Mouse (Mus musculus) lung, embryonic 16.5 days (tissue): ENCODE results near the gene Il18r1. TPM values are rescaled to one million over a fixed set of nuclear protein-coding genes. Genes with fewer than 3 reads are reported as not detected.

Experiments used
- ATAC-seq: fragments of 200-750 bp; cut with Nextera tagmentation; 2 replicates; pipeline ENCODE4 v1.8.0; 2017; ENCODE audit warnings: low read depth, mild to moderate bottlenecking, moderate library complexity
- H3K27ac ChIP-seq: fragments of 300-500 bp; sonication (generic); 2 replicates; pipeline ENCODE4 v1.5.1; 2014; ENCODE audit warnings: mild to moderate bottlenecking, control low read depth, low read length
- H3K27me3 ChIP-seq: fragments of 300-500 bp; sonication (generic); 2 replicates; pipeline ENCODE4 v1.6.1; 2014; ENCODE audit warnings: low read depth, low read length, mixed read lengths; ENCODE audit not compliant: control insufficient read depth, insufficient read depth
- H3K36me3 ChIP-seq: fragments of 300-500 bp; sonication (generic); 2 replicates; pipeline ENCODE4 v1.6.1; 2014; ENCODE audit warnings: low read length; ENCODE audit not compliant: control insufficient read depth, insufficient read depth
- H3K4me1 ChIP-seq: fragments of 300-500 bp; sonication (generic); replicated peaks from 2 replicates; pipeline ENCODE4 v1.6.1; 2014; ENCODE audit warnings: low read length, mixed read lengths; ENCODE audit not compliant: control insufficient read depth, insufficient read depth
- H3K4me2 ChIP-seq: fragments of 300-500 bp; sonication (generic); 2 replicates; pipeline ENCODE4 v1.6.1; 2014; ENCODE audit warnings: low read depth, low read length, control low read depth
- H3K4me3 ChIP-seq: fragments of 300-500 bp; sonication (generic); 2 replicates; pipeline ENCODE4 v1.5.1; 2014; ENCODE audit warnings: mild to moderate bottlenecking, low read length, control low read depth
- H3K9ac ChIP-seq: fragments of 300-500 bp; sonication (generic); 2 replicates; pipeline ENCODE4 v1.6.1; 2014; ENCODE audit warnings: low read length, control low read depth
- H3K9me3 ChIP-seq: fragments of 300-500 bp; sonication (generic); 2 replicates; pipeline ENCODE4 v1.6.1; 2016; ENCODE audit warnings: low read length; ENCODE audit not compliant: control insufficient read depth
- WGBS: fragments of 180-500 bp; shearing (Covaris S2); extraction: QIAGEN DNeasy Blood & Tissue Kit; methylation state at CpG from one replicate; pipeline ENCODE4 v1.1.7; 2014; 5-methylcytosine and 5-hydroxymethylcytosine counted together
- polyA plus RNA-seq: library from polyadenylated mRNA; unstranded; fragments of >200 nt; fragmentation: Nextera tagmentation; extraction: Ambion mirVana; gene quantifications from 2 replicates; pipeline ENCODE4 v1.2.1, GENCODE M21; 2015

Il18r1 gene
- polyA plus RNA-seq, result 7.6 and 9.5 TPM in 2 replicates

GRCm38 (mm10) chr1:40465477-40466430 is at the start of gene Il18r1:
Gene Il18r1, plus strand, starts transcription at chr1:40465552.
- H3K27ac ChIP-seq, result peak within 1 kb of the TSS; percentile 80
- no peaks in the 10 kb centered on the region for H3K36me3 ChIP-seq
- H3K27me3 ChIP-seq, result no peaks in the 10 kb centered on the region
- WGBS, result 30% methylated on average over 20 of the region's 20 CpGs
- H3K9ac ChIP-seq, result peak within 1 kb of the TSS; percentile 53
- H3K4me3 ChIP-seq, result peak within 1 kb of the TSS; percentile 38
- peak within 1 kb of the TSS; percentile 38 for H3K4me2 ChIP-seq
- ATAC-seq, result peak; percentile 90
- no peaks in the 10 kb centered on the region for H3K4me1 ChIP-seq
- H3K9me3 ChIP-seq, result no peaks in the 10 kb centered on the region

GRCm38 (mm10) chr1:40417034-40417433 is 48.3 kb upstream of the Il18r1 start:
- Histone ChIP-seq H3K9ac (no peak overlapping the region), H3K9me3 (no peaks in the 10 kb centered on the region), H3K27me3 (no peaks in the 10 kb centered on the region), H3K36me3 (no peaks in the 10 kb centered on the region), H3K27ac (no peak overlapping the region), H3K4me3 (no peak overlapping the region), H3K4me2 (no peak overlapping the region), H3K4me1 (peaks cover 5% of the 10 kb centered on the region; the same call in 1 of the 2 replicates)
- WGBS, result 75% methylated on average over 2 of the region's 2 CpGs
- no peak for ATAC-seq

- 8% methylated on average over 5 of the region's 5 CpGs for WGBS
- H3K9me3 ChIP-seq, result no peaks in the 10 kb centered on the region
Measured at GRCm38 (mm10) chr1:40418512-40418911, 46.8 kb upstream of the Il18r1 start.

GRCm38 (mm10) chr1:40423892-40424291 is 41.5 kb upstream of the Il18r1 start:
- H3K27ac ChIP-seq, result no peak overlapping the region
- H3K9me3 ChIP-seq, result no peaks in the 10 kb centered on the region
- WGBS, result 82% methylated on average over 6 of the region's 6 CpGs
- no peak overlapping the region for H3K4me3 ChIP-seq
- no peak overlapping the region for H3K4me2 ChIP-seq
- H3K36me3 ChIP-seq, result no peaks in the 10 kb centered on the region
- H3K9ac ChIP-seq, result no peak overlapping the region
- H3K4me1 ChIP-seq, result no peaks in the 10 kb centered on the region
- H3K27me3 ChIP-seq, result no peaks in the 10 kb centered on the region
- no peak for ATAC-seq

More at GRCm38 (mm10) chr1:40418512-40418911, 46.8 kb upstream of the Il18r1 start:
- no peaks in the 10 kb centered on the region for H3K36me3 ChIP-seq
- no peak overlapping the region for H3K27ac ChIP-seq
- ATAC-seq, result peak; percentile 34; the same call in 1 of the 2 replicates
- no peaks in the 10 kb centered on the region for H3K27me3 ChIP-seq
- H3K4me2 ChIP-seq, result no peak overlapping the region
- peaks cover 5% of the 10 kb centered on the region; the same call in 1 of the 2 replicates for H3K4me1 ChIP-seq
- H3K4me3 ChIP-seq, result no peak overlapping the region
- H3K9ac ChIP-seq, result no peak overlapping the region

GRCm38 (mm10) chr1:40427270-40427669 is 38.1 kb upstream of the Il18r1 start:
- H3K4me3 ChIP-seq, result no peak overlapping the region
- H3K9ac ChIP-seq, result no peak overlapping the region
- no peak overlapping the region for H3K4me2 ChIP-seq
- H3K4me1 ChIP-seq, result no peaks in the 10 kb centered on the region
- no peaks in the 10 kb centered on the region for H3K36me3 ChIP-seq
- no peaks in the 10 kb centered on the region for H3K9me3 ChIP-seq
- 79% methylated on average over 9 of the region's 9 CpGs for whole genome bisulfite sequencing
- no peak for ATAC-seq
- no peaks in the 10 kb centered on the region for H3K27me3 ChIP-seq
- no peak overlapping the region for H3K27ac ChIP-seq

GRCm38 (mm10) chr1:40427901-40428300 is 37.5 kb upstream of the Il18r1 start:
- Histone ChIP-seq H3K9me3 (no peaks in the 10 kb centered on the region), H3K4me3 (no peak overlapping the region), H3K4me1 (no peaks in the 10 kb centered on the region), H3K27me3 (no peaks in the 10 kb centered on the region), H3K9ac (no peak overlapping the region), H3K27ac (no peak overlapping the region), H3K36me3 (no peaks in the 10 kb centered on the region), H3K4me2 (no peak overlapping the region)
- no peak for ATAC-seq
- WGBS, result 45% methylated on average over 1 of the region's 1 CpGs

- H3K4me1 ChIP-seq, result no peaks in the 10 kb centered on the region
- no peak within 1 kb of the TSS for H3K4me3 ChIP-seq
- no peak within 1 kb of the TSS for H3K4me2 ChIP-seq
- H3K9me3 ChIP-seq, result no peaks in the 10 kb centered on the region
- no peak within 1 kb of the TSS for H3K27ac ChIP-seq
- WGBS, result 63% methylated on average over 5 of the region's 5 CpGs
- no peaks in the 10 kb centered on the region for H3K36me3 ChIP-seq
- H3K27me3 ChIP-seq, result no peaks in the 10 kb centered on the region
- ATAC-seq, result no peak
- no peak within 1 kb of the TSS for H3K9ac ChIP-seq
Measured at GRCm38 (mm10) chr1:40428910-40429675, 36.3 kb upstream of the Il18r1 start, which contains the start of gene Il1rl1. Gene Il1rl1, plus strand, starts transcription at chr1:40429570.

- H3K36me3 ChIP-seq, result no peaks in the 10 kb centered on the region
- no peak overlapping the region for H3K4me2 ChIP-seq
- no peak for ATAC-seq
- WGBS, result 71% methylated on average over 4 of the region's 4 CpGs
- H3K4me3 ChIP-seq, result no peak overlapping the region
- no peak overlapping the region for H3K9ac ChIP-seq
- H3K9me3 ChIP-seq, result no peaks in the 10 kb centered on the region
- no peaks in the 10 kb centered on the region for H3K27me3 ChIP-seq
- H3K4me1 ChIP-seq, result no peaks in the 10 kb centered on the region
- no peak overlapping the region for H3K27ac ChIP-seq
Measured at GRCm38 (mm10) chr1:40430143-40430834, 35.1 kb upstream of the Il18r1 start.
